Mouse (Mus musculus): Measurements from ENCODE around the gene Cryab. TPM values are rescaled to one million over a fixed set of nuclear protein-coding genes. Genes with fewer than 3 reads are reported as not detected.

The Cryab gene
- total RNA-seq, 2 experiments from 2014 or later: 2,657 to 2,874 TPM

DNA sequence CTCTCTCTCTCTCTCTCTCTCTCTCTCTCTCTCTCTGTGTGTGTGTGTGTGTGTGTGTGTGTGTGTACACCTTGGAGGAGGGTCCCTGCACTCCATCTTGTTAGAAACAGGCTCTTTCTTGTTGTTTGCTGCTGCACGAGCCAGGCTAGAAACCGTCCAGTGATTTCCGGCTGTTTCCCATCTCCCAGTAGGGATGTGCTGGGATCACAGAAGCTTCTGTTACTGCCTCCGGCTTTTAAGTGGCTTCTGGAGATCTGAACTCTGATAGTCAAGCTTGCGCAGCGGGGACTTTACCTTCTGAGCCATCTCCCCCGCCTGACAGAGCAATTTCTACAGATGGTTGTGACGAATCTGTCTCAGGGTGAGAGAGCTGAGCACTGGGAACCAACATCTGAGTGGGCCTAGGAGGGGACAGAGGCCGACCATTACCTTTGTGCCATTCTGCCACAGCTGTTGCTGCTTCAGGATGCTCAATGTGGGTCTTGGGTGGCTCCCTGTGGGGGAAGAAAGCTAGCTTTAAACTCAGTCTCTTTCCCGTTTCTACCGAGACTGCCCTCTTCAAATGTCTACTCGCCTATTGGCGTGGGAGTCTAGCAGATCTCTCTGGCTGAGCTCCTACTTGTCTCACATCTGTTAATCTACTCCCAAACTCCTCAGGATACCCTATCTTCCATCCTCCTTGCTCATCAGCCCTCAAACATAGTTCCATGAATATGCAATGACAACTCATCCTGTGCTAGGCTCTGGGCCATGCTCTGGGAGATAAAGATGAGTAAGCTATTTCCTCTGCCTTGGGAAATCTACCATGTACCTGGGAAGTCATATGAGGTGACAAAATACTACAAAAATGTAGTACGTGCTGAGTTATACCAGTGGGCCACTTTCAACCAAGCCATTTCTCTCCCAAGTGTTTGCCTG is 10.0 kb upstream of the Cryab start:
- DNase-seq: no peak
- intact Hi-C loops (cut with DNase I): no loop called here

DNA sequence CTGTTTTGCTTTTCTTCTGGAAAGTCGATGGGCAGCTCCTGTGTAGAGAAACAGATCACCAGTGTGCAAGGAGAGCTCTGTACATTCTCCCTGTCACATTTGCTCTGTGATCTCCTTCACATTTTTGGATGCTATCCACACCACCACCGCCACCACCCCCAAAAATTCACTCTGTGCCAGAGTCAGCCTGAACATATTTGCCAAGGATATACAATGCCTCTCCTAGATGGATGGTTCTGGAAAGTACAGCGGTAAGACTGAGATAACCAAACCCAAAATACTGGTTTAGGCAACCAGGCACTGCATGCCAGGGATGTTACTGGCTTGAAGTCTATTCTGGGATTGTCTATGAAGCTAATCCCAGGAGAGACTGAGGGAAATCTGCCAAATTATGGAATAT is 8.9 kb upstream of the Cryab start:
- DNase-seq: no peak
- intact Hi-C loops (cut with DNase I): no loop called here

GRCm38 (mm10) chr9:50742744-50743143 is 8.4 kb upstream of the Cryab start:
- intact Hi-C loops (cut with DNase I): no loop called here
- DNase-seq: no peak

GRCm38 (mm10) chr9:50745806-50746205 is 5.3 kb upstream of the Cryab start:
- intact Hi-C loops (cut with DNase I): no loop called here
- no peak for DNase-seq

DNA sequence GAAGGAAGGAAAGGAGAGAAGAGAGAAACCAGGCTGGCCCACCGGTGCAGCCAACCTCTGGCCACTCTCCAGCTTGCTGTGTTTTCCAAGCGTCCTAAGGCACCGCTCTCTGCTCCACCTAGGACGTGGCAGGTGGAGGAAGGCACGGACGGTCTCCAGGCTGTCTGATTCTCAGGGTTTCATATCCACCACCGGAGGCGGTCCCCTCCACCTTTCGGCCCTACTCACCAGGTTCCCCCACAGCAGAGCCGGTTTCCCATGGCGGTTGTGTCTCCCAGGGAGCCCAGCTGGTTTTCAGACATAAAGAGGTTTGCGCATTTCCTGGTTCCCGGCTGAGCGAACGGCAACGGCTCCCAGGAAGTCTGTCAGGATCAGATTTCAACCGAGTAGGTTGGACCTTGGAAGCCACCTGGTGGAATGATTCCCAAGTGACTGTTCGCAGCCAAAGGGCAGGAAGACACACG is 4.9 kb upstream of the Cryab start, which contains the start of gene 2310030G06Rik:
Gene 2310030G06Rik, minus strand, starts transcription at position 323 of the 464 bp plus-strand sequence.
- intact Hi-C loops (cut with DNase I): no loop called here
- no peak for DNase-seq

- no peak for DNase-seq
- intact Hi-C loops (cut with DNase I): no loop called here
Measured at GRCm38 (mm10) chr9:50750706-50751105, 419 bp upstream of the Cryab start.

GRCm38 (mm10) chr9:50752054-50752602 is 1.0 kb downstream of the Cryab start, which contains the start of gene Hspb2:
Hspb2 (minus strand) TSS chr9:50752354.
- peak; percentile 46 to 71 for DNase-seq
- intact Hi-C loops (cut with DNase I): no loop called here

DNA sequence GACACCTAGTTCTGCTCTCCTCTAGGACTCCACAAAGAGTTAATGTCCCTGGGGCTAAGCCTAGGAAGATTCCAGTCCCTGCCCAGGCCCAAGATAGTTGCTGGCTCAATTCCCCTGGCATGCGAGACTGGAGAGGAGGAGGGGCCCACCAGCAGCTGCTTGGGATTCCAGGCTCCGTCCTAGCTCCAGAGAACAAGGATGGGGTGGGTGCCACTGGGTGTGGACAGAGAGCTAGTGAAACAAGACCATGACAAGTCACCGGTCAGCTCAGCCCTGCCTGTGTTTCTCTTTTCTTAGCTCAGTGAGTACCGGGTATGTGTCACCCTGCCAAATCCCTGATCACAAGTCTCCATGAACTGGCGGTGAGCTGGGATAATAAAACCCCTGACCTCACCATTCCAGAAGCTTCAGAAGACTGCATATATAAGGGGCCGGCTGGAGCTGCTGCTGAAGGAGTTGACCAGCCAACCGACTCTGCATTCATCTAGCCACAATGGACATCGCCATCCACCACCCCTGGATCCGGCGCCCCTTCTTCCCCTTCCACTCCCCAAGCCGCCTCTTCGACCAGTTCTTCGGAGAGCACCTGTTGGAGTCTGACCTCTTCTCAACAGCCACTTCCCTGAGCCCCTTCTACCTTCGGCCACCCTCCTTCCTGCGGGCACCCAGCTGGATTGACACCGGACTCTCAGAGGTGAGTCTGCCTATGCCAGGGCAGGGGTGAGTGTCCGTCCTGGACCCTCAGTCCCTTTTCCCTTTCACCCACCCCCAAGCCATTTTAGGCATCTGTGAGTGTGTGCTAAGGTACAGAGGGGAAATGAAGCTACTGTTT is 1.9 kb downstream of the Cryab start:
- peak; percentile 82 to 85 for DNase-seq
- intact Hi-C loops (cut with DNase I): no loop called here

- intact Hi-C loops (cut with DNase I): no loop called here
- peak in 1 of 2 experiments; percentile 32 for DNase-seq
Measured at GRCm38 (mm10) chr9:50753947-50754346, 2.8 kb downstream of the Cryab start.

GRCm38 (mm10) chr9:50756711-50757110 is 5.6 kb downstream of the Cryab start:
- no peak for DNase-seq
- intact Hi-C loops (cut with DNase I): no loop called here

DNA sequence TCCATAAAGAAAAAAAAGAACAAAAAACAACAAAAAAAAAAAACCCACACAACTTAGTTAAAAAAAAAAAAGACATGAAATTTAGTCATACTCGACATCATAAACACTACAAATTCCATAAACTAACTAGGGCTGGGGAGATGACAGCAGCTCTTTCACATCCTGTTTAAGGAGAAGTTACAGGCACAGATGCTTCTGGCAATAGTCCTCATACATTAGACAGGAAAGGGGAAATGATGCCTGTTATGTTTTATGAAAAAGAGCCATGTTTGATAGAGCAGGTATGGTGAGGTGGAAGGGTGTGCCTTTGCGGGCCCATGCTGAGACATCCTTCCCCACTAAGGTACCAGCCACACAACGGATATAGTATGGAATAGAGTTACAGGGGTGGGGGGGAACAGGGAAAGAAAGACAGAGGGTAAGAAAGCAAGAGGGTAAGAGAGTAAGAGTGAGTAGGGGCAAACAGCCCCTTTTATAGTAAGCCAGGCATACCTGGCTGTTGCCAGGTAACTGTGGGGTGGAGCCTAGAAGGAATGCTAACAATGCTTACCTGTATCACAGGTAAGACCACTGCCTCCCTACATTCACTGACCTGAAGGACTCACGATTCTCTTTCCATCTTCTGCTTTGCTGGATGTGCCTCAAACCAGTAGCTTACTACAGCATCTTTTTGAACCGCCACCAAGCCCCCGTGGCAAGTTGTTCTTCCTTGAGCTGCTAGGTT is 10.6 kb downstream of the Cryab start:
- intact Hi-C loops (cut with DNase I): loop anchor here (10.0 kb wide), 1 partner anchor 317 kb away; no protein-coding TSS in a partner anchor
- DNase-seq: no peak

DNA sequence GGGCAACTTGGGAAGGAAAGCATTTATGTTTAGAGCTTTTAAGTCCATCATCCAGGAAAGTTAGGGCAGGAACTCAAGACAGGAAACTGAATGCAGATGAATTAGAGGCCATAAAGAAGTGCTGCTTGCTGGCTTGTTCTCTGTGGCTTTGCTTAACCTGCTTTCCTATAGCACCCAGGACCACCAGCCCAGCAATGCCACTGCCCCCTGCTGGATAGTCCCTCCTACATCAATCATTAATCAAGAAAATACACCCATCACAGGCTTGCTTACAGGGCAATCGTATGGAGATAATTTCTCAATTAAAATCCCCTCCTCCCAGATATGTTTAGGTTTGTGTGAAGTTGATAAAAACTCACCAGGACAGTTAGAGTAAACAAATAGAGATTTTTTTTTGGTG is 12.2 kb downstream of the Cryab start:
- DNase-seq: no peak
- intact Hi-C loops (cut with DNase I): loop anchor here (10.0 kb wide), 1 partner anchor 319 kb away; no protein-coding TSS in a partner anchor

- intact Hi-C loops (cut with DNase I): loop anchor here (2.0 to 10.0 kb wide), 5 partner anchors 40 to 323 kb away; partner anchors contain the start of genes Dlat, Nkapd1 and Pih1d2
- DNase-seq: no peak
Measured at GRCm38 (mm10) chr9:50767531-50768106, 16.5 kb downstream of the Cryab start.

DNA sequence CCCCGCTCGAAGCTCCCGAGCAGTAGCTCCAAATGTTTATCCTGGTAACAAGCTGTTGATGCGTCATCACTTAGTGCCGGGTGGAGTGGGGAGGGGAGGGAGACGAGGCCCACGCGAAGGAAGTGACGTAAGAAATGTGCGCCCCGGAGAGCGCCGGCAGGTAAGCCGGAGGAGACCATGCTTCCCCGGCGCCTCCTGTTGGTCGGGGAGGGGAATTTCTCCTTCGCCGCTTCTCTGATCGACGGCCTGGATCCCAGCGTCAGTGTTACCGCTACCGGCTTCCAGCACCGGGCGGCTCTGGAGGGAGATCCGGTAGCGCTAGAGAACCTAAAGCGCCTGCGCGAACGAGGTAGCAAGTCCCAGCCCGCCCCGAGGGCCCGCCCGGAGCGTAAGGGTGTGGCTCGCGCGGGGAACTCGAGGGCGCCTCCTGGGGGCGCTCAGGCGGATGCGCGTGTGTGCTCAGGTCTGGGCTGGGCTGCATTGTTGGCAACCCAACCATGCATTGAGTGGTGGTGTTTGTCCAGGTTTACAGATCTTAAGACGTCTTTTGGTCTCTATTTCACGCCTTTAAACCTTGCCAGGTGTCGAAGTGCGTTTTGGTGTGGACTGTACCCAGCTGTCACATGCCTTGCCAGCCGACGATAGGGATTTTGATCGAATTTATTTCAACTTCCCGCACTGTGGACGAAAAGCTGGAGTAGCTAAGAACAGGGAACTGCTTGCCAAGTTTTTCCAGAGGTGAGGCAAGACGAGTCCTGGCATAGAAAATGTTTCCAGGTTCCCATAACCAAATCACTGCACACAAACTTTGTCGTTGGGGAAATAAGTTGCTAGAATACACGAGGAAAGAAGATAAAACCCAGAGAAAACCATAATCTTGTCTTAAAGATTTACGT is 17.2 kb downstream of the Cryab start, which contains the start of gene Fdxacb1:
Gene Fdxacb1, plus strand, starts transcription at position 130 of the 896 bp plus-strand sequence.
- intact Hi-C loops (cut with DNase I): loop anchor here (2.0 to 10.0 kb wide), 5 partner anchors 41 to 324 kb away; partner anchors contain the start of genes Dlat, Nkapd1 and Pih1d2
- peak; percentile 97 to 99 for DNase-seq

- DNase-seq: no peak
- intact Hi-C loops (cut with DNase I): no loop called here
Measured at GRCm38 (mm10) chr9:50770011-50770410, 18.9 kb downstream of the Cryab start.

DNA sequence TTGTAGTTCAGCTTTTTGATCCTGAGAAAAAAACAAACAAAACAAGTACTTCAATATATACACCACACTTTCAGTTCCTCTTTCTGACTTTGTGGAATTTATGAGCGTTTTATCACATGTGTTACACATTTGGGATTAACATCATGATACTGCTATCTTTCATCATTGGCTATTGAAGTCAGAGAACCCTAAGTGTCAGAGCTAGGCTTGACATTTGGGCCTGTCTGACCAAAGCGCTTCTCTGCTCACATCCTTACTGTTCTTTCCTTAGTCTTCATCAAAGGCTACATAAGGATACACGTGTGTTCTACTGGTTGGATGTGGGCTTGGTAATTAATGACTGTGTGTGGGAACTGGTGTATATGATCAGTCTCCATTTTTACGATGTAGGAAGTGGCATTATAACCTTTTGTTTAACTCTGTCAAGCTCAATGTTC is 22.9 kb downstream of the Cryab start:
- intact Hi-C loops (cut with DNase I): no loop called here

GRCm38 (mm10) chr9:50774991-50775612 is 24.0 kb downstream of the Cryab start, which contains the start of the genes Alg9 and 1110032A03Rik:
Alg9 (plus strand) TSS chr9:50775019.
1110032A03Rik (minus strand) TSS chr9:50775520.
- peak; percentile 91 to 93 for DNase-seq
- intact Hi-C loops (cut with DNase I): no loop called here

More for the DNA sequence above, 22.9 kb downstream of the Cryab start:
- no peak for DNase-seq

Measured in heart, postnatal 36 days (tissue).